Mouse (Mus musculus) limb, embryonic 13.5 days (tissue): ENCODE measurements around the gene Dennd1a. TPM values are rescaled to one million over a fixed set of nuclear protein-coding genes. Genes with fewer than 3 reads are reported as not detected.
A peak's percentile ranks its signal among the peaks of the same experiment; 100 is the strongest.

Source experiments
- ATAC-seq: fragments of 200-750 bp; cut with Nextera tagmentation; 2 replicates; pipeline ENCODE4 v1.8.0; 2017; ENCODE audit warnings: low read depth, moderate number of reproducible peaks, moderate TSS enrichment; ENCODE audit not compliant: low FRiP score
- H3K27ac ChIP-seq: fragments of 300-500 bp; sonication (generic); 2 replicates; pipeline ENCODE4 v1.5.1; 2015; ENCODE audit warnings: inconsistent platforms, mild to moderate bottlenecking, moderate library complexity
- H3K27me3 ChIP-seq: fragments of 300-500 bp; sonication (generic); 2 replicates; pipeline ENCODE4 v1.6.1; 2015; ENCODE audit warnings: mild to moderate bottlenecking, inconsistent platforms
- H3K36me3 ChIP-seq: fragments of 300-500 bp; sonication (generic); 2 replicates; pipeline ENCODE4 v1.6.1; 2015; ENCODE audit warnings: inconsistent platforms, mild to moderate bottlenecking, moderate library complexity
- H3K4me1 ChIP-seq: fragments of 300-500 bp; sonication (generic); 2 replicates; pipeline ENCODE4 v1.6.1; 2015; ENCODE audit warnings: inconsistent platforms
- H3K4me2 ChIP-seq: fragments of 300-500 bp; sonication (generic); replicated peaks from 2 replicates; pipeline ENCODE4 v1.6.1; 2015; ENCODE audit warnings: inconsistent platforms, mild to moderate bottlenecking, moderate library complexity
- H3K4me3 ChIP-seq: fragments of 300-500 bp; sonication (generic); 2 replicates; pipeline ENCODE4 v1.5.1; 2015; ENCODE audit warnings: moderate library complexity, mild to moderate bottlenecking, inconsistent platforms
- H3K9ac ChIP-seq: fragments of 300-500 bp; sonication (generic); 2 replicates; pipeline ENCODE4 v1.6.1; 2015; ENCODE audit warnings: mild to moderate bottlenecking, inconsistent platforms
- H3K9me3 ChIP-seq: fragments of 300-500 bp; sonication (generic); 2 replicates; pipeline ENCODE4 v1.6.1; 2016; ENCODE audit warnings: inconsistent platforms
- WGBS: fragments of 180-500 bp; shearing (Covaris S2); methylation state at CpG from one replicate; pipeline ENCODE4 v1.1.7; 2015; 5-methylcytosine and 5-hydroxymethylcytosine counted together
- polyA plus RNA-seq: library from polyadenylated mRNA; unstranded; fragments of >200 nt; fragmentation: Nextera tagmentation; extraction: Ambion mirVana; gene quantifications from 2 replicates; pipeline ENCODE4 v1.2.1, GENCODE M21; 2015

The Dennd1a gene
- polyA plus RNA-seq, 1 experiment from 2014 or later: 15.8 TPM

DNA sequence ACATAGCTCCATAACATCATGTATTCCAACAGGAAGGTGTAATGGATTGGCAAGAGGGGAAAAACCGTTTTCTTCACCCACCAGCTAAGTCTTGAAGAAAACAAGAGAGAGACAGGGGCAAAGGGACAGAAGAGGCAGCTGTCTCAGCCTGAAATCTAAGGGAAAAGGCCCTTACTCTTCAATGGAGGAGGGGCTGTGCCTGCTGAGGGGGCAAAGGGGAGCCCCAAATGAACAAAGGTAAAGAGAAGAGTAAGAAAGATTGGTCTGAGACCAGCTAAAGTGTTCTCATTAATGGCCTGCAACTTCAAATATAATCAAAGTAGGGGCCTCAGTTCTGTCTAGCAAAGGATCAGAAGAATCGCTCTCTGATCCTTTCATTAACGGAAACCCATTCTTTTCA is 189.7 kb downstream of the Dennd1a start:
- Histone ChIP-seq H3K4me3 (no peak overlapping the region), H3K27me3 (no peaks in the 10 kb centered on the region), H3K4me1 (peaks cover 75% of the 10 kb centered on the region), H3K36me3 (no peaks in the 10 kb centered on the region), H3K27ac (no peak overlapping the region), H3K4me2 (no peak overlapping the region), H3K9ac (no peak overlapping the region), H3K9me3 (no peaks in the 10 kb centered on the region)
- ATAC-seq: no peak
- 69% methylated on average over 3 of the region's 3 CpGs for WGBS

DNA sequence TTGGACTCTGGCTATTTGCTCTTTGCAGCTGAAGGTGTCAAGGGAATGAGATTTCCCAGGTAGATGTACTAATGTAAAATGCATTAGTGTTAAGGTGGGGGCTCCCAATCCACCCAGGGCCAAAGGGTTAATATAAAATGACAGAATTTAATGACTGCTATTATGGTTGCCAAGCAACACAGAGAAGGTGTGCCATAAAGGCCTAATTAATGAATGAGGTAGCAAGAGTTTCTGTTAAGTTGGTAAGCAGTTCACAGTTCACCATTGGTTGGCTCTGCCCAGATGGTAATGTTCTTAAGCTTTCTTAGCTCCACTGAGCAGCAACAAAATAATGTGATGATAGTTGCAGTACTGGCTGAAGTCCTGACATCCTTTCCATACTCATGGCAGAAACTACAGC is 190.9 kb downstream of the Dennd1a start:
- no peak overlapping the region for H3K4me2 ChIP-seq
- no peaks in the 10 kb centered on the region for H3K27me3 ChIP-seq
- no peak overlapping the region for H3K27ac ChIP-seq
- H3K4me1 ChIP-seq: peaks cover 69% of the 10 kb centered on the region
- H3K4me3 ChIP-seq: no peak overlapping the region
- no peaks in the 10 kb centered on the region for H3K9me3 ChIP-seq
- no peaks in the 10 kb centered on the region for H3K36me3 ChIP-seq
- no peak overlapping the region for H3K9ac ChIP-seq
- ATAC-seq: peak; percentile 20; the same call in 1 of the 2 replicates

DNA sequence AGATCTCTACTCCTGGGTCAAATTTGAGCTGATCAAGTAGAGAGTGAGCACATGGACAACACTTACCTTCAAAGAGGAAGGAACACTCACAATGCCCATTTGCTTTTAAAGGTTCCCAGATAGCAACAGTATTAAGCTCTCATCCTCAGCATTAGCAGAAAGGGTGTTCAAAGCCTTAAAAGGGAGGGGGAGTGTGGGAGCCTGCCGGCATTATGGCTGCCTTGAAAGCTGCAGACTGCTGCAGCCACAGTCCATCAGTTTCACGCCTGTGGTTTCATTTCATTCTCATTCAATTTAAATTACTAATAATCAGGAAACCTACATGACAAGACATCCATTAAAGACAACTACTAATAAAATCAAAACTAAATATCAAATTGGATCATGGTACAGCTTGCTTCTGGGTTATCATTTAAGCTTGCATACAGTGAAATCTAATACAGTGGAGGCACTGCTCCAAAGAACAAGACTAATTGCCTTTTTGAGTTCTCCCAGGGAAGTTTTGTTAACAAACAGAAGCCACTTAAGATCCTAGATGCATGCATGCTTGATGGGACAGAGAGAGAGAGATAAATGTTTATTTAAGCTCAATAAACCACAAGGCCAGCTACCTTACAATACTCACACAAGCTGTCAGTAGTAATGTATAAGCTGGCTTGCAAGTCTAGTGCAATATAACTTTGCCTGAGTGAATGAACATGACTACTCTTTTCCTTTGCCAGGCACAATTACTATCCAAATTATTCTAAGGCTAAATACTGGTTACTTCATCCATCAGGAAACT is 192.6 kb downstream of the Dennd1a start:
- no peak overlapping the region for H3K4me2 ChIP-seq
- no peak overlapping the region for H3K27ac ChIP-seq
- no peak overlapping the region for H3K9ac ChIP-seq
- peaks cover 51% of the 10 kb centered on the region for H3K4me1 ChIP-seq
- H3K27me3 ChIP-seq: no peaks in the 10 kb centered on the region
- no peak for ATAC-seq
- 31% methylated on average over 2 of the region's 2 CpGs for WGBS
- H3K9me3 ChIP-seq: no peaks in the 10 kb centered on the region
- H3K4me3 ChIP-seq: no peak overlapping the region
- H3K36me3 ChIP-seq: no peaks in the 10 kb centered on the region

DNA sequence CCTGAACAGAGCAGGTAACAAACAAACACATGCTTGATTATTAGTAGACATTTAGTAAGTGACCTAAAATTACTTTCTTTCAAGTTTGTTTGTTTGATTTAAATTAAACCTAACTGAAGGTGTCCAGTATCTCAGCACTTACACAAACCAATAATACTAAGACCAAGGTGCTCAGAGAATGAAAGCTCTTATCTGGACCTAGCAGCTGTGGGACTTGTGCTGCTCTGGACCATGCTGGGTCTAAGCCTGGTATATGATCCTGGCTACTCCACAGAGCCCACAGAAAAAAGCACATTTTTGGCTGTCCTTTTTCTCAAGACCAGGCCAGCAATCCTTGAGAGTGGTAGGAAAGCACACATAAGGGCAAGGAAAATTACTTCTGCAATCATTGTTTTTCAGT is 193.2 kb downstream of the Dennd1a start:
- Histone ChIP-seq H3K9me3 (no peaks in the 10 kb centered on the region), H3K4me2 (no peak overlapping the region), H3K4me1 (peaks cover 45% of the 10 kb centered on the region), H3K9ac (no peak overlapping the region), H3K36me3 (no peaks in the 10 kb centered on the region), H3K27me3 (no peaks in the 10 kb centered on the region), H3K4me3 (no peak overlapping the region), H3K27ac (no peak overlapping the region)
- no peak for ATAC-seq

DNA sequence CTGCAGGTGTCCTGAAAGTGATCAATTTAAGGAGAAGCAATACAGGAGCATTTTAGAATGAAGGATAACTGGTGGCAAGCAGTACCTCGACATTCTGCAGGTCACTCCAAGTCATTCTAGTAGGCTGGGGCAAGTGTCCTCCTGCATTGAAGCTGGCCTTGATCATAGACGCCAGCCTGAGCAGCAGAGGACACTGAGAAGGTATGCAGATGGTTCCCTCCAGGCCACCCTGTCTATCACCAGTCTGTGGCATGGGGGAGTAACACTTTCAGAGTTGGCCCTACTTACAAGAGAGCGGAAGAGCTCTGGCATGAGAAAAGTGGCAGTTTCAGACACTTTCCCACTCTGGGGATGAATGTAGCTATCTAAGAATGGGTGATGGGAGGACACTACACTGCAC is 193.9 kb downstream of the Dennd1a start:
- Histone ChIP-seq H3K9ac (no peak overlapping the region), H3K4me3 (no peak overlapping the region), H3K27me3 (no peaks in the 10 kb centered on the region), H3K36me3 (no peaks in the 10 kb centered on the region), H3K9me3 (no peaks in the 10 kb centered on the region), H3K4me2 (no peak overlapping the region), H3K4me1 (peaks cover 38% of the 10 kb centered on the region), H3K27ac (no peak overlapping the region)
- 72% methylated on average over 3 of the region's 3 CpGs for WGBS
- ATAC-seq: no peak

DNA sequence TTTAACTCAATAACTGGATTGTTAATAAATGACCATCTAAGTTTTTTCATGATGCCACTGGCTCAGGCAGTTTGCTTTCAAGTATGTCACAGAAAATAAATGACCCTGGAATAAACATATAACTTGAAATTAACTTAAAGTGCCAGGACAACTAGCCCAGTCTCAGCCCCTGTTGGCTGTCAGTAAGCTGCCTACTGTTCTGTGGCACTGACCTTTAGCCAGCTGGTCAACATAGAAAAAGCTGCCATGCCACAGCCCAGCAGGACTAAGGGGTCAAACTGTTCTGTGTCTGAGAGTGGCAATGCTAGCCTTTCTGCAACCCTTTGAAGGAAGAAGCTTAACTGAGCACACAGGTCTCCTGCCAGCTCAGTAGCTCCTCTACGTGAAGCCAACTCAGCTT is 198.8 kb downstream of the Dennd1a start:
- no peak overlapping the region for H3K4me3 ChIP-seq
- H3K9me3 ChIP-seq: no peaks in the 10 kb centered on the region
- WGBS: 67% methylated on average over 1 of the region's 1 CpGs
- H3K36me3 ChIP-seq: no peaks in the 10 kb centered on the region
- peaks cover 8% of the 10 kb centered on the region for H3K4me1 ChIP-seq
- H3K9ac ChIP-seq: no peak overlapping the region
- no peak for ATAC-seq
- no peak overlapping the region for H3K4me2 ChIP-seq
- no peak overlapping the region; the same call in 1 of the 2 replicates for H3K27ac ChIP-seq
- no peaks in the 10 kb centered on the region for H3K27me3 ChIP-seq

DNA sequence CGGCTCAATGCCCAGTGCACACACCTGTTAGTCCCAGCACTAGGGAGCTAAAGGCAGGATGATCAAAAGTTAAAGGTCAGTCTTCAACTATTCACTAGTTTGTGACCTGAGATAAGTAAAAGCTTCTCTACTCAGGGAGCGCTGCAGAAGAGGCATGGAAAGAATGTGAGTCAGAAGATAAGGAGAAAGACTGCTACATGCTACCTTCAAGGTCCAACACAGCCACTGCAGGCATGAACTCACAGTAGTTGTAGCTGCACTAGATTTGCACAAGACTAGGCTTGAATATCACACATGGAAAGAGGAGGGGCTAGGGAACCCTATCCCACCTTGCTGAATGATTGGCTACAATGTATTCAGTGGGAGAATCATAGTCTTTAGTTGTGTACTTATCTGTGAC is 202.1 kb downstream of the Dennd1a start:
- WGBS: 88% methylated on average over 2 of the region's 2 CpGs
- no peaks in the 10 kb centered on the region for H3K27me3 ChIP-seq
- no peak for ATAC-seq
- no peak overlapping the region for H3K27ac ChIP-seq
- H3K9me3 ChIP-seq: no peaks in the 10 kb centered on the region
- H3K9ac ChIP-seq: no peak overlapping the region
- no peak overlapping the region for H3K4me3 ChIP-seq
- H3K36me3 ChIP-seq: no peaks in the 10 kb centered on the region
- H3K4me1 ChIP-seq: no peaks in the 10 kb centered on the region
- H3K4me2 ChIP-seq: no peak overlapping the region

DNA sequence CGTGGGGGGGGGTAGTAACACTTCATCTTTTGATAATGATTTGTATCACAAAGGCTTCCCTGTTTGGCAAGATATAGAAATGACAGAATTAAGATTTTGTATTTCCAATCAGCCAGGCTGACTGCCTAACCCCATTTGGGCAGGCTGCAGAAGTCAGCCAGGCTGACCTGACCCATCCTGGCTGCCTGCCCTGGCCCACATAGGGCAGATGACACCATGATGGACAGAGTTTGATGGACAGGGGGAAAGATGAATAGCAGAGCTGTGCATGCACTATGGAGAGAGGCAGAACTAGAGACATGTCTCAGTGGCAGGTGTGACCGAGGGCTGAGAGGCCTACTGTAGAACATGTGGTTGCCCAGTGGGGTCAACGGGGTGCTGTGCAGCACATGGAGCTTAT is 203.9 kb downstream of the Dennd1a start:
- H3K36me3 ChIP-seq: no peaks in the 10 kb centered on the region
- H3K4me2 ChIP-seq: no peak overlapping the region
- no peak overlapping the region for H3K27ac ChIP-seq
- no peaks in the 10 kb centered on the region for H3K4me1 ChIP-seq
- H3K9me3 ChIP-seq: no peaks in the 10 kb centered on the region
- 79% methylated on average over 3 of the region's 3 CpGs for WGBS
- no peak overlapping the region for H3K9ac ChIP-seq
- H3K27me3 ChIP-seq: no peaks in the 10 kb centered on the region
- no peak overlapping the region for H3K4me3 ChIP-seq
- no peak for ATAC-seq

DNA sequence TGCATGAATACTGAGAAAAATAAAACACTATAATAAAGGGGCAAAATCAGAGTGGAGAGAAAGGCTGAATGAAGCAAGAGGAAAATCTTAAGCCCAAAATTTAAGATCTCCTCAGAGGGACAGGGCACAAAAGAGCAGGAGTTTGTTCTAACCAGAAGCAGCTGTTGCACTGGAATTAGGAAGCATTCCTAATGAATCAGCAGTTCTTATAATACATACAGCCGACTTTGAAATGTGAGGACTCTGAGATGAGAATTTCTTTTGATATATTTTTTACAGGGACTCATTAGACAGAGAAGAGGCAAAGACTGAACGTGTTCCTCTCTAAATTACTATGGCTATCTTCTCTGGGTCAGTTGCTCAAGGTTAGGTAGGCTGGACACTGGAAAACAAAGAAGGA is 212.7 kb downstream of the Dennd1a start:
- H3K4me1 ChIP-seq: peaks cover 10% of the 10 kb centered on the region
- H3K4me3 ChIP-seq: no peak overlapping the region
- H3K36me3 ChIP-seq: no peaks in the 10 kb centered on the region
- H3K27me3 ChIP-seq: no peaks in the 10 kb centered on the region
- no peak overlapping the region for H3K27ac ChIP-seq
- ATAC-seq: no peak
- no peaks in the 10 kb centered on the region; the same call in 1 of the 2 replicates for H3K9me3 ChIP-seq
- 5% methylated on average over 2 of the region's 2 CpGs for WGBS
- H3K9ac ChIP-seq: no peak overlapping the region
- H3K4me2 ChIP-seq: no peak overlapping the region

DNA sequence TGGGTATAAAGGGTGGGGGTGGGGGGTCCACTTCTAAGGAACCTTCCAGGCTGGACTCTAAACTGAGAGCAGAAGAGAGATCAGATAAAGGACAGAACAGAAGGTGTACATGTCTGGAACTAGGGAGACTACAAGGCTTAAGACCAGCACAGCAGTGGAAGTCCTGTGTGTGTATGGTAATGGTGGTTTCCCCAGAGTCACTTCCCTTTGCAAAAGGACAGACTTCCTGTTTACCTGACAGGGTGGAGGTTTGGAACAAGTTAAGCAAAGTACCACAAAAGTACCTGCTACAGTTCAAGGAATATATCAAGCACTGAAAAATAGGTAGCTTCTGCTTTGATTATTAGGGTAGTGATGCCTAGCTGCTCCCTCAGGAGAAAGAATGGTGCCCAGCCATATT is 215.1 kb downstream of the Dennd1a start:
- Histone ChIP-seq H3K27me3 (no peaks in the 10 kb centered on the region), H3K27ac (no peak overlapping the region), H3K9ac (no peak overlapping the region), H3K4me1 (peaks cover 35% of the 10 kb centered on the region), H3K36me3 (no peaks in the 10 kb centered on the region), H3K4me2 (no peak overlapping the region), H3K4me3 (no peak overlapping the region), H3K9me3 (no peaks in the 10 kb centered on the region; the same call in 1 of the 2 replicates)
- no peak for ATAC-seq

DNA sequence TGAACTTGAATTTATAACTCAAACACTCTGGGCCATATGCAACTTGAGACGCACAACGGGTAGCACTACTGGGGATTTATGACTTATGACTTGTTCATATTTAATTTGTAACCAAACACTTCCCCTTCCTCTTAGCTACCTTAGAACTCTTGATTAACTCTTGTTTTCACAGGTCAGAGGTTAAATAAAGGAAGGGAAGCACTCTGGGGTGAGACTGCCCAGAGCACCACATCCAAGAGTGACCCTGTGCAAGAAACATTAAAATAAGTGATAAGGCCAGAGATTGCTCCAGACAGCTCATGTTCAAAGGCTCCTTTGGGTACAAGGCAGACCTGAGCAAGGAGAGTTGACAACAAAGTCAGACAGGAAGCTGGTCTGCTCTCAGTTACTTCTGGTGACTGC is 219.0 kb downstream of the Dennd1a start:
- ATAC-seq: peak; percentile 28; the same call in 1 of the 2 replicates
- H3K36me3 ChIP-seq: no peaks in the 10 kb centered on the region

DNA sequence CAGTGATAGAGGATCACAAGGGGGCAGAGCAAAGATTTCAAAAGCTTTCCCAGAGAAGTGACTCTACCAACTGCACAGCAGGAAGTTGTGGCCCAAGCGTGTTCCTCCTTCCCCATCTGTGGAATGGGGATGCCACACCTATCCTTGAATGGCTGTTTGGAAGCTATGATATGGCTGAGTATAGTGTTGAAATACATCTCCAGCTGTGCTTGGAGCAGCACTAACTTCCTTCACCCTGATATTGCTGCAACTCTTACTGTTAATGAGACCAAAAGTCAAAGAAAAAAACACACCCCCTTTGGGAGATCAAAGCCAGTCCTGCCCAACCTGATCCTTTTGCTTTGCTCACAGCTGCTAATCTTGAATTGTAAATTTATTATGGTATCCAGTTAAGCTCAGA is 221.3 kb downstream of the Dennd1a start:
- Histone ChIP-seq H3K27ac (no peak overlapping the region), H3K4me1 (peaks cover 30% of the 10 kb centered on the region), H3K4me3 (no peak overlapping the region), H3K9me3 (no peaks in the 10 kb centered on the region; the same call in 1 of the 2 replicates), H3K27me3 (no peaks in the 10 kb centered on the region), H3K4me2 (no peak overlapping the region), H3K9ac (no peak overlapping the region), H3K36me3 (no peaks in the 10 kb centered on the region)
- WGBS: 48% methylated on average over 1 of the region's 1 CpGs
- no peak for ATAC-seq

More for the DNA sequence above, 219.0 kb downstream of the Dennd1a start:
- Histone ChIP-seq H3K9me3 (no peaks in the 10 kb centered on the region; the same call in 1 of the 2 replicates), H3K4me3 (no peak overlapping the region), H3K27ac (no peak overlapping the region), H3K27me3 (no peaks in the 10 kb centered on the region), H3K4me1 (peaks cover 30% of the 10 kb centered on the region), H3K4me2 (no peak overlapping the region), H3K9ac (no peak overlapping the region)
- WGBS: 6% methylated on average over 2 of the region's 2 CpGs

DNA sequence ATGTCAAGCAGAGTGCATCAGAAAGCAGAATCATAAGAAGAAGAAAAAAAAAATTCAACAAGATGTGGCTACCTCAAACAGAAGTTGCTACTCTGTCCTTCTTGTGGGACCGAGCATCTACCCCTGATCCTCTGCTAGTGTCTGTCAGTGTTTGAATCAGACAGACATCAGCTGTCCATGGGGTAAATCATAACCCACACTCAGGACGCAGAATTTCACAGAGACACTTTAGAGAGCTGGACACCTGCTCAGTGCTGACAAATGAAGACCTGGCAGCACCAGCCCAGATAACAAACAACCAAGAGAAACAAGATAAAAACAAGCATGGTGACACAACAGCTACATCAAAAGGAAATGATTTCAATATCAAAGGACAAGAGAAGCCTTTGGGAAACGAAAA is 222.9 kb downstream of the Dennd1a start:
- 70% methylated on average over 3 of the region's 3 CpGs for WGBS
- H3K9ac ChIP-seq: no peak overlapping the region
- no peaks in the 10 kb centered on the region for H3K36me3 ChIP-seq
- H3K27ac ChIP-seq: no peak overlapping the region
- no peak overlapping the region for H3K4me3 ChIP-seq
- H3K9me3 ChIP-seq: no peaks in the 10 kb centered on the region
- H3K4me1 ChIP-seq: peaks cover 28% of the 10 kb centered on the region
- H3K4me2 ChIP-seq: no peak overlapping the region
- no peak for ATAC-seq
- H3K27me3 ChIP-seq: no peaks in the 10 kb centered on the region
